Mouse (Mus musculus) kidney, postnatal 10 days (tissue): ENCODE data around the gene Mib2.
"Not testable (repeated sequence)": the region's sequence is repeated elsewhere in the genome, so short reads cannot be mapped to it uniquely, and the experiment has no call there.

Experiments
- DNase-seq: peaks from one replicate; pipeline ENCODE4 v3.0.0; 2021; ENCODE audit warnings: mixed read lengths

Gene Mib2

DNA sequence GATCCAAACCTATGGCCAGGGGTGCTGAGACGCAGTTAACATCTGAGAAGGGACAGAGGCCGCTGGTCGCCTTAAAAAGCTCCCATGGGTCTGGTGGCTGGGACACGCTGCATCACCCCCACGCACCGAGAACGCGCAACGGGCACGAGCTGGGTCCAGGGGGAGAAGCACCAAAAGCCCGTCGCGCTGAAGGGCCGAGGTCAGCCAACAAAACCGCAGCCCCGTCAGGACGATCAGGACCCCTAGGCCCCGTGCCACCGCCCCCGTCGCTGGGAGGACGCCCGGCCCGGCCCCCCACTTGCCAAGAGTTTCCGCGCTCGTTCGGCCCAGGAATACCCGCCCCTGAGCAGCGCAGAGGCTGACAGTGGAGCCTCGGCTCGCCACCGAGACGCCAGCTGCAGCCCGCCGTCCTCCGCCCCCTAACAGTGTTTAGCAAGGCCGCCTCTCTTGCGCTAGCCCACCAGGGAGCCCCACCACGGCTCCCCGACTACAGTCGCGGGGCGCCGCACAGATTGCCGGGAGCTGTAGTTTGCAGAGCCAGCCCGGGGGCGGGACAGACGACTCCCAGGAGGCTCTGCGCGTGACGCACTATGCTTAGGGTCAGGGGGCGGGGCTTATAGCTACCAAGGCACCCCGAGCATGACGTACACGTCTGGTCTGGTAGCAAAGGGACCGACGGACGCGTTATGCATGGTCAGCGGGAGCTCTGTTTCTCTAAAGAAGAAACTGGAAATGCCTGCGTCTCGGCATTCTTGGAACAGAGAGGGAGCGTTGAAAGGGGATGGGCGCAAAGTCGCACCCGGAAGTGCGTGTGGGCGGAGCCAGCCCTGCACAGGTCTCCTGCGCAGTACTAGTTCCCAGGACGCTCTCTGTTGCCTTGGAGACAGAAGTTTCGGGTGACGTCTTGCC is at the start of gene Mib2:
Mib2 (minus strand) TSS at position 510 of the 909 bp plus-strand sequence.
- peak; percentile 98 for DNase-seq

GRCm38 (mm10) chr4:155710521-155711252 is 41.7 kb upstream of the Mib2 start:
- peak; percentile 35 for DNase-seq

DNA sequence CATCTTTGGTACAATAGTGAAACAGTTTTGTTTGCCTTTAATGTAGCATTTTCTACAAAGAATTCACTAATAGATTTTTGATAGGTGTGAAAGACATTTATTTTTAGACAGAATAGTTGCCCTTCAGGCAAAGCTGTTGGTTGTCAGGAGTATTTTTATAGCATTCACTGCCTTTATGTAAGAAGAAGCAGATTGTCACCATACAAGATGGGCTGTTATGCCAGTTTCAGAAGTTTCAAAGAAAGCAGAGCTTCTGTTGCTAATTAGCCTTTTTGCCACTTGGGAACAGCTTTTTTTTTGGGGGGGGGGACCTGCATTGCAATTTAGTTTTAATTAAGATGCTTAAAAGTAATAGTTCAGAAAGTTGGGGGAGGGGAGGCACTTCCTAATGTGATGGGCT is 40.0 kb upstream of the Mib2 start:
- no peak for DNase-seq

- no peak for DNase-seq
Observed at GRCm38 (mm10) chr4:155708582-155708981, 39.6 kb upstream of the Mib2 start.

DNA sequence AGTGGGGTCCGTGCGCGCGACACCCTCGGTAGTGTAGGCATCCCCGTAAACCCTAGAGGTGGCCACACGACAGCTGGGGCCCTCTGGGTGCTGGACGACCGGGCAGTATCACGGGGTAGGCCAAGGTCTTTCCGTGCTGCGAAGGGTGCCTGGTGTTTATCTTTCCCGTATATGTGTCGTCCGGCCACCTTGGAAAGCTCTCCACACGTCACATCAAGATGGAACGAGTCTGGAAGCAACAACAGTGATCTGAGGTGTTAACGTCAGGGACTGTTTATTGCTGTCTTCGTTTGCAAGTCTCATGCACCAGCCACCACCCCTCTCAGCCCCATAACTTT is 36.6 kb upstream of the Mib2 start:
- no peak for DNase-seq

- DNase-seq: peak; percentile 97
Observed at GRCm38 (mm10) chr4:155704721-155705591, 36.0 kb upstream of the Mib2 start, which contains the start of gene Ssu72. Gene Ssu72 (plus strand): TSS chr4:155704800.

DNA sequence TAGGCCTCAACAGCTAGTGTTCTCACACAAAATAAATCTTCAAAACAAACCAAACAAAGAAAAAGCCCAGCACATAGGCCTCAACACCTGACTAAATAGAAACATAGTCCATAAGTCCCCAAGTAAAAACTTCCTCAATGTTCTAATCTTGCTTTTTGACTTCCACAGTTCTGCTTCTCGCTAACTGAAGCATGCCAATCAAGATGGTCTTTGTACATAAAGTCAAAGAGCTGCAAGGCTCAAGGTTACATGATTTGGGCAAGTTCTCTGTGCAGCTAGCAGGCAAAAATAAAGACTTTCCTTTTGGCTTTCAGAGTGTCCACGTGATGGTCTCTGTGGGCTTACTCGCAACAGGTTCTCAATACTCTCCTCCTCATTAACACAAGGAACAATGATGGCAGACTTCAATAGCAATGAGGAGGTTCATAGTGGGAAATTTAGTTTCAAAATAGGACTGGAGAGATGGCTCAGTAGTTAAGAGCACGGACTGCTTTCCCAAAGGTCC is 34.5 kb upstream of the Mib2 start:
- DNase-seq: no peak

DNA sequence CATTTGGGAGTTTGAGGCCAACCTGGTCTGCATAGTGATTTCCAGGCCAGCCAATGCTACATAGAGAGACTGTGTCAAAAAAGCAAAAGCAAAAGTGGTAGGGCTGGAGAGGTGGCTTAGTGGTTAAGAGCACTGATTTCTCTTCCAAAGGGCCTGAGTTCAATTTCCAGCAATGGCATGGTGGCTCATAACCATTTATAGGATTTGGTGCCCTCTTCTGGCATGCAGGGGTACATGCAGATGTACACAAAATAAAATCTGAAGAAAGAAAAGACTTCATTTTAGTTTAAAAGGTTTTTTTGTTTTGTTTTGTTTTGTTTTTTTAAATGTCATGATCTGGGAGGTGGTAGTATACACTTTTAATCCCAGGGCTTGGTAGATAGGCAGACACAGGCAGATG is 31.4 kb upstream of the Mib2 start:
- DNase-seq: no peak

DNA sequence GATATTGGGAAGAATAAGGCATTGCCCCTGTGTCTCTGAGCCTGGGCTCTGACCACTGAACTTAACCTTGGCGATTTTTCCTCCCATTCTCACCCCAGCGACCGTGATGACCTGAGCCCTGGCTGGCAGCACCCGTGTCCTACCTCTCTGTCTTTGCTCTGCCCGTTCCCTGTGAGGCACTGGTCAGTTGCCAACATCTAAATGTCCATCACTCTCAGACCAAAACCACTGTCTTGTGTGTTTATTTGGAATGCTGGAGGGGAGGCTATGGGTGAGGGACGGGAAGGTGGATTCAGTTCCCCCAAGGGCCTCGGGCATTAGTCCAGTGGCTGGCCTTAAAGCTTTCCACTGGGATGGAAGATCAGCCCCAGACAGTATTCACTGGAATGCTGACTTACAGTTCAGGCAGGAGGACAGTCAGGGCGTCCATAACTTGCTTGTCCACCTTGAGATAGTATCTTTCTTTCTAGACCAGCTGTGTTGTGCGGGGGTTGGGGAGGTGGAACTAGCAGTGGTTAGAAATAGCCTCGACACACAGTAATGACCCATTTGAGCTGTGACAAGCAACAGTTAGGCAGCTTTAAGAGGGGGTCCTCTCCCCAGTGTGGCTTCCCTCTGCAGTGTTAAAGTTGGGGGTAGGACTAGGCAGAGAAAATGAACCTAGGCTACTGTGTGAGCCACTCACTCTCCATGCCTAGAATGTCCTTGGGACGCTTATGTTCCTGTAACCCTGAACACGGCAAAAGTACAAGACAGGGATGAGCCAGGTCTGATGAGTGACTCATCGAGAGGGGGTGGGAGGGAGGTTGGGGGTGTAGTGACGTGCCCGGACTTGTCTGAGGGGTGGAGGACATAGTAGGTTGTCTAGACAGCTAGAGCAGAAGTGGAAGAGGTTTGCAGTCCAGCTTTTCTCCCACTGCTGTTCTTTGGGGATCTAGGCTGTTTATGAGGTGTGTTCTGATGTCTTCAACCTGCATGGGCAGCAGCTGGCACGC is 27.6 kb upstream of the Mib2 start:
- no peak for DNase-seq

GRCm38 (mm10) chr4:155695531-155696062 is 26.6 kb upstream of the Mib2 start:
- no peak for DNase-seq

DNA sequence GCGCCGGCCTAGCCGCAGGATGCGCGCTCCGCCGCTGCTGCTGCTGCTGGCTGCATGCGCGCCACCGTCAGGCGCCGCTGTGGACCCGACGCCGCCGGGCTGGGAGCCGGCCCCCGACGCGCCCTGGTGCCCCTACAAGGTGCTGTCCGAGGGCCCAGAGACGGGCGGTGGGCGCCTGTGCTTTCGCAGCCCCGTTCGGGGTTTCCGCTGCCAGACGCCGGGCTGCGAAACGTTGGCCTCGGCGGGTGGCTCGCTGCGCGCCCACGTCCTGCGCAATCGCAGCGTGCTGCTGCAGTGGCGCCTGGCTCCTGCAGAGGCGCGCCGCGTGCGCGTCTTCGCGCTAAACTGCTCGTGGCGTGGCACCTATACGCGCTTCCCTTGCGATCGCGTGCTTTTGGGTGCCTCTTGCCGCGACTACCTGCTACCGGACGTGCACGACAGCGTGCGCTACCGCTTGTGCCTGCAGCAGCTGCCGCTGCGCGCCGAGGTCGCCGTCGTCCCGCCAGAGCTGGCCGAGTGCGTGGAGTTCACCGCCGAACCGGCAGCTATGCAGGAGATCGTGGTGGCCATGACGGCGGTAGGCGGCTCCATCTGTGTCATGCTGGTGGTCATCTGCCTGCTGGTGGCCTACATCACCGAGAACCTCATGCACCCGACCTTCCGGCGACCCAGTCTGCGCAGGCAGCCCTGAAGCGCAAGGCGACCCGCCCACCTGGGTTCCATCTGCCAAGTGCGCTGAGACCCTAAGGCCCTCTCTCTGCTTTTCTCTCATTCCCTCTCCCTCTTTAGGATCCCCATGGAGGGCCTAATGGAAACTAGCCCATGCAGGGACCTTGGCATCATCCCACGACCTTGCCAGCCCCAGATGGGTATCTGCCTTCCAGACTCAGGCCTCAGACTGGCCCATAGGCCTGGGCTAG is 25.7 kb upstream of the Mib2 start:
- DNase-seq: peak; percentile 76

- no peak for DNase-seq
Observed at GRCm38 (mm10) chr4:155694111-155694481, 25.1 kb upstream of the Mib2 start, which contains the start of gene Fndc10. Gene Fndc10 (plus strand): TSS chr4:155694342.

DNA sequence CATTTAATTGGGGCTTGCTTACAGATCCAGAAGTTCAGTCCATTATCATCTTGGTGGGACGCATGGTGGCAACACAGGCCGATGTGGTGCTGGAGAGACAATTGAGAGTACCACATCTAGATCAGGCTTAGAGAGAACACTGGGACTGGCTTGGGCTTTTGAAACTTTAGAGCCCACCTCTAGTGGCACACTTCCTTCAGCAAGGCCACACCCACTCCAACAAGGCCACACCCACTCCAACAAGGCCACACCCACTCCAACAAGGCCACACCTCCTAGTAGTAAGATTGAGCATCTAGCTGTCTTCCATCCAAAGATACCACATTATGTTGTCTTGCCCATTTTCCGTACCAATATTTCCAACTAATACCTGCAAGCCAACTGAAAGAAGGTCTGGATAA is 23.4 kb upstream of the Mib2 start:
- DNase-seq: no peak

- no peak for DNase-seq
Observed at GRCm38 (mm10) chr4:155690571-155691375, 21.8 kb upstream of the Mib2 start.

DNA sequence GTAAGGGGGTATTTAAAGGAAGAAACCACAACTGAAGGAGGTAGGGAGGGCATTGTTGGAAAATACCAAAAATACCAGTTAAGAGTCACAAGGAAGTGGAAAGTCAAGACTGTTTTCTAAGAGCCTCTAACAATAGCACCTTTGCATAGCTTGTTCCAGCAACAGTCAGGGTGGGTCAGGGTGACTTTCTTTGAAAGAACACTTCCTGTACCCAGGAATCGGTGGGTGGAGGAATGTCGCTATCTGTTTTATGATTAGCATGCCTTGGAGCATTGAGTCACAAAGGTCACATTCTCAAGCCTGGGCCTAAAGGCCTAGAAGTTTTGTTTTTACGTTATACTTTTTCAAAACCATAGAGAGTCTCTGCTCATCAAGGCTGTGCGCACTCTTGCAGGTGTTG is 18.8 kb upstream of the Mib2 start:
- DNase-seq: not testable (repeated sequence)

GRCm38 (mm10) chr4:155683670-155684277 is 14.8 kb upstream of the Mib2 start:
- DNase-seq: not testable (repeated sequence)

DNA sequence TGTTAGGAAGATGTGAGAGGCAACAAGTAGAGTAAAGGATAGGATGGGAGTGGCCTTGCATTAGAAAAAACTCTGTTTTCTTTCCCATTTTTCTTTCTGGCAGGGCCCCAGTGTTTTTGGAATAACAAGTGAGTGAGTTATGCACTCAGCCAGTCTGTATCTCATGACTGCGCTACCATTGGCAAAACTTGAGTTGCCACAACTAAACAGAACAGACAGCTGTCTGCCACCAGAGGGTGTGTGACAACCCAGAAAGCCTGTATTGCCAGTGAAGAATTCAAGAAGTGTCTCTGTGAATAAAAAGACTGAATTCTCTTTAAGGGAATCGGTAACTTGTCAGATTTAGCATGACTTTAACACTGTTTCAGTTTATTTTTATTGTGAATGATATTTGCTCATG is 7.0 kb upstream of the Mib2 start:
- peak; percentile 47 for DNase-seq

DNA sequence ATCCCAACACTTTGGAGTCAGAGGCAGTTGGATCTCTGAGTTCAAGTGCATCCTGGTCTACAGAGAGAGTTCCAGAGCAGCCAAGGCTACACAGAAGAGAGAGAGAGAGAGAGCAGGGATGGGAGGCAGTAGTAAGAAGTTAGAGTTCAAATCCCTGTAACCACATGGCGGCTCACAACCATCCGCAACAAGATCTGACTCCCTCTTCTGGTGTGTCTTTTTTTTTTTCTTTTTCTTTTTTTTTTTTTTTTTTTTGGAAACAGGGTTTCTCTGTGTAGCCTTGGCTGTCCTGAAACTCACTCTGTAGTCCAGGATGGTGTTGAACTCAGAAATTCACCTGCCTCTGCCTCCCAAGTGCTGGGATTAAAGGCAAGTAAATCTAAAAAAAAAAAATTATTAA is 3.1 kb upstream of the Mib2 start:
- no peak for DNase-seq

DNA sequence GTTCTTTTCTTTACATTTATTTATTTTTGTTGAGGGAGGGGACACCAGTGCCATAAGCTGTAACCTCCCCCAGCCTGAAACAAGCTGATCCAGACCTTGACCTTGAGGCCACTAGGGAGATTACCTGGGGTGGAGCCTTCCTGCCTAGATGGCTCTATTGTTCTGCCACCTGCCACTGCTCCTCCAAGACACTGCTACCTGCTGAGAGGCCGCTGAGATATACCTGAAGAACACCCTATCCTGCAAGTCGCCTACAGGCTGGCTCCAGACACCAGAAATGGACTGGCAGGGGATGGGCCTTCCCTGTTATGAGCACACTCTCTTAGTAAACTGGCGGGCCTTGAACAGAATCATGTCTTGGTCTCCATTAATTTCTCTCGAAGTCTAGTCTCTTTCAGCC is 1.2 kb upstream of the Mib2 start:
- DNase-seq: not testable (repeated sequence)
